Mouse (Mus musculus) kidney, embryonic 16.5 days (tissue): ENCODE data around the gene Zbtb38. TPM values are rescaled to one million over a fixed set of nuclear protein-coding genes. Genes with fewer than 3 reads are reported as not detected.

Experiments
- ATAC-seq: fragments of 200-750 bp; cut with Nextera tagmentation; 2 replicates; pipeline ENCODE4 v1.8.0; 2017; ENCODE audit warnings: moderate TSS enrichment; ENCODE audit not compliant: low FRiP score, low TSS enrichment
- H3K27ac ChIP-seq: fragments of 300-500 bp; sonication (generic); 2 replicates; pipeline ENCODE4 v1.5.1; 2014; ENCODE audit warnings: low read length
- H3K27me3 ChIP-seq: fragments of 300-500 bp; sonication (generic); 2 replicates; pipeline ENCODE4 v1.6.1; 2014; ENCODE audit warnings: low read length, control low read depth, mixed read lengths; ENCODE audit not compliant: insufficient read depth
- H3K36me3 ChIP-seq: fragments of 300-500 bp; sonication (generic); 2 replicates; pipeline ENCODE4 v1.6.1; 2014; ENCODE audit warnings: low read length, control low read depth, mixed read lengths; ENCODE audit not compliant: insufficient read depth
- H3K4me1 ChIP-seq: fragments of 300-500 bp; sonication (generic); 2 replicates; pipeline ENCODE4 v1.6.1; 2014; ENCODE audit warnings: low read length, control low read depth, mixed read lengths; ENCODE audit not compliant: insufficient read depth
- H3K4me2 ChIP-seq: fragments of 300-500 bp; sonication (generic); replicated peaks from 2 replicates; pipeline ENCODE4 v1.6.1; 2014; ENCODE audit warnings: low read depth, low read length
- H3K4me3 ChIP-seq: fragments of 300-500 bp; sonication (generic); 2 replicates; pipeline ENCODE4 v1.5.1; 2014; ENCODE audit warnings: mild to moderate bottlenecking, low read length
- H3K9ac ChIP-seq: fragments of 300-500 bp; sonication (generic); replicated peaks from 2 replicates; pipeline ENCODE4 v1.6.1; 2014; ENCODE audit warnings: low read length
- H3K9me3 ChIP-seq: fragments of 300-500 bp; sonication (generic); 2 replicates; pipeline ENCODE4 v1.6.1; 2016; ENCODE audit warnings: low read length, control low read depth
- WGBS: fragments of 180-500 bp; shearing (Covaris S2); extraction: QIAGEN DNeasy Blood & Tissue Kit; methylation state at CpG from one replicate; pipeline ENCODE4 v1.1.7; 2014; 5-methylcytosine and 5-hydroxymethylcytosine counted together
- polyA plus RNA-seq: library from polyadenylated mRNA; unstranded; fragments of >200 nt; fragmentation: Nextera tagmentation; extraction: Ambion mirVana; gene quantifications from 2 replicates; pipeline ENCODE4 v1.2.1, GENCODE M21; 2015

Gene Zbtb38
- polyA plus RNA-seq, 1 experiment from 2014 or later = 22.1 TPM

DNA sequence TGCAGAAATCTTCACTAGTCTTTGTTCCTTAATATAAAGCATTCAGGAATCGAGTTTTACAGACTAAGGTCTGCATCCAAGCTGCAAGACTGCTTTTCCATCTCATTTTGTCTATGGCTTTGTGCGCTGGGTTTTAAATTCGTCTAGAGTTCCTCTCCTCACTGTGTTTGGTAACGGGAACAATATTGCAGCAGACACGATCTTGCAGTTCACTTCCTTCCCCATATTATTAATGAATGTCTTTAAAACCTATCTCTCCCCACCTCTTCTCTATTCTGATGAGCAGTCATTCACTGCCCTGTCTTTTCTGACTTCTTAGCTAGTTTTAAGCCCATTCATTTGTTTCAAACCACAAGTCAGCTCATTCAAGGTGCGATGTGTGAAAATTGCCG is 115.5 kb downstream of the Zbtb38 start:
- H3K4me3 ChIP-seq = no peak overlapping the region
- H3K9me3 ChIP-seq = no peaks in the 10 kb centered on the region
- H3K9ac ChIP-seq = no peak overlapping the region
- no peak overlapping the region for H3K27ac ChIP-seq
- H3K36me3 ChIP-seq = no peaks in the 10 kb centered on the region
- 76% methylated on average over 7 of the region's 7 CpGs for WGBS
- H3K4me1 ChIP-seq = peaks cover 14% of the 10 kb centered on the region
- no peak for ATAC-seq
- H3K27me3 ChIP-seq = no peaks in the 10 kb centered on the region
- no peak overlapping the region for H3K4me2 ChIP-seq

DNA sequence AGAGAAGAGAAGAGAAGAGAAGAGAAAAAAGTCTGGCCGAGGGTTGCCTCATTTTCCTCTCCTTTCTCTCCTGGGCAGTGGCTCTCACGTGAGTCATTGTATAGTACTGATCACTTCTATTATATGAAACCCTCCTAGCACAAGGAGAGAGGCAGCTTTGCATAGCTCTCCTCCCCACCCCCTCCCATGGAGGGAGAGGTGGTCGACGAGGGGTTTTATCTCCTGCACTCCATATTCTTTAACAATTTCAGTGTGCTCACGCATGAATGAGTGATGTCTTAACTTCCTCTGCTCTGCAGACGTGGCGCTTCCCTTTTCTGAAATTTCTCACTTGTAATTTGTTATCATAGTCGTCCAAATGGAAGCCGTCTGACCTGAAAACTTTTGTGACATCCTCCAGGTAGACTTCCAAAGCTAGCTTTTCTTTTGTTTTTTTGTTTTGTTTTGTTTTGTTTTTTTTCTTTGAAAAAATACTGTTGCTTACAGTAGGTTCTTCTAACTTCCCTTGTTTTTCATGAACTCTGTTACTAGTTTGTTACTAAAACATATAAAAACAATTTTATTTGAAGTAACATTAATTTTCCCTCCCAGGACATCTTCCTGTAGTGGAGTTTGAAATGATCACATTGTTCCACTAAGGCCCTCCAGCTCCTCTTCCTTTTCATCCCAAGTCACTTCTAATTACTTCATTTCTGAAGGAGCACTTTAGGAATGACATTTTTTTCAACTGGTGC is 116.0 kb downstream of the Zbtb38 start:
- no peaks in the 10 kb centered on the region for H3K9me3 ChIP-seq
- H3K4me1 ChIP-seq = peaks cover 15% of the 10 kb centered on the region
- no peaks in the 10 kb centered on the region for H3K27me3 ChIP-seq
- H3K4me2 ChIP-seq = no peak overlapping the region
- no peaks in the 10 kb centered on the region for H3K36me3 ChIP-seq
- H3K9ac ChIP-seq = no peak overlapping the region
- ATAC-seq = no peak
- WGBS = 60% methylated on average over 9 of the region's 9 CpGs
- no peak overlapping the region for H3K4me3 ChIP-seq
- H3K27ac ChIP-seq = no peak overlapping the region

DNA sequence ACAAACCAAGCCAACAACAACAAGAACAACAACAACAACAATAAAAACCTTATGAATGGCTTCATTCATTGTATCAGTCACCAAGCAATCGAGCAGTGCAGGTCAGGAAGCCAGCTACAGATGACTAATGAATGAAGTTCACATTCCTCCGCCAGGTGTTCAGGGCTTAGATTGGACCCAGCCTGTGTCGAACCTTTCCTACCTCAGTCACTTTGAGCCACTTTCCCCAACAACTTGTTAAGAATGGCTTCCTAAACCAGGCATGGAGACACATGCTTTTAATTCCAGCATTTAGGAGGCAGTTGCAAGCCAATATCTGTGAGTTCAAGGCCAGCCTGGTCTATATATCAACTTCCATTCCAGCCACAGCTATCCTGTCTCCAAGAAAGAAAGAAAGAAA is 116.7 kb downstream of the Zbtb38 start:
- no peaks in the 10 kb centered on the region for H3K9me3 ChIP-seq
- no peak overlapping the region for H3K4me3 ChIP-seq
- no peak overlapping the region for H3K27ac ChIP-seq
- 68% methylated on average over 3 of the region's 3 CpGs for WGBS
- no peaks in the 10 kb centered on the region for H3K27me3 ChIP-seq
- no peak overlapping the region for H3K4me2 ChIP-seq
- H3K4me1 ChIP-seq = peaks cover 15% of the 10 kb centered on the region
- no peak for ATAC-seq
- H3K9ac ChIP-seq = no peak overlapping the region
- no peaks in the 10 kb centered on the region for H3K36me3 ChIP-seq

DNA sequence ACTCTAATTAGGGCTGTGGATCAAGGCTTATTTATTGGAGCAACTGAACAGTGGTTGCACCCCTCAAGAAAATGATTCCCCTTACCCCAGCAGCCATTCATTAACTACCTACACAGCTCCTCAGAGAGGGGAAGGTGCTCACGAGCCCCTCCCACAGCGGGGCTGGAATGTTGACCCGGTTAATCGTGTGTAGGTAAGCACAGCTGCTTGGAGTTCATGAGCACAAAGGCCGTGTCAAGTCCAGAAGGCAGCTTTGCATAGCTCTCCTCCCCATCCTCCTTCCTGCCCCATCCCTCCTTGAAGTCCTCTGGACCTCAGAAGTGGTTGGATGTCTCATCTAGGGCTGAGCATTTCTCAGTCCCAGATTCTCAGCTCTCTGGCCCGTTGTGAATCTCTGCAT is 117.5 kb downstream of the Zbtb38 start:
- Histone ChIP-seq H3K9ac (no peak overlapping the region), H3K4me1 (peaks cover 15% of the 10 kb centered on the region), H3K27ac (peak overlapping the region; percentile 55; the same call in 1 of the 2 replicates), H3K4me2 (no peak overlapping the region), H3K4me3 (no peak overlapping the region), H3K9me3 (no peaks in the 10 kb centered on the region), H3K27me3 (no peaks in the 10 kb centered on the region), H3K36me3 (no peaks in the 10 kb centered on the region)
- WGBS = 53% methylated on average over 6 of the region's 6 CpGs
- peak; percentile 3; the same call in 1 of the 2 replicates for ATAC-seq

DNA sequence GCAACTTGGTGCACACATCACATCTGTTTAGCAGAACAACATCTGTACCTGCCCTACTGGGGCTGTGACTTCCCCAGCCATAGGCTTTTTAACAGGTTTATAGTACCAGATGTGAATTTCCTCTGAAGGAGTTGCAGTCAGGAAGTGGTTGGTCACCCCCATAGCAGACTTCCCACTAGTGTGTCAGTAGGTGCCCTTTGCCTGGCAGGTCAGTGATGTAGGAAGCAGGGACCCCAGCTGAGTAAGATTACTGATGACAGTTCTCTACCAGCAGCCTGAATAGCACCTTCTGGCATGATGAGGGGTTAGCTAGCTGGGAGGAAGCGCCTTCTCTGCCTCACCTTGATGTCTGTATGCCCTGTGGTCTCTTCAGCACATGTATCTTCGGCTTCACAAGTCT is 118.9 kb downstream of the Zbtb38 start:
- Histone ChIP-seq H3K36me3 (no peaks in the 10 kb centered on the region), H3K4me1 (peaks cover 21% of the 10 kb centered on the region), H3K9ac (no peak overlapping the region), H3K27ac (no peak overlapping the region), H3K4me3 (no peak overlapping the region), H3K9me3 (no peaks in the 10 kb centered on the region), H3K4me2 (no peak overlapping the region), H3K27me3 (no peaks in the 10 kb centered on the region)
- 94% methylated on average over 2 of the region's 2 CpGs for WGBS
- no peak for ATAC-seq

Other genes starting within 250 kb of the Zbtb38 start
- gene Gm28729, start 227.6 kb downstream of the Zbtb38 start, polyA plus RNA-seq = not detected in 2 replicates
- 18.7 and 19.3 TPM in 2 replicates for gene Rasa2, start 121.2 kb downstream of the Zbtb38 start, polyA plus RNA-seq
- 22.2 and 24.4 TPM in 2 replicates for gene Pxylp1, start 139.8 kb upstream of the Zbtb38 start, polyA plus RNA-seq